Comparison of ENCODE assay signal across 25 mouse cellular contexts in the genomic region with DNA sequence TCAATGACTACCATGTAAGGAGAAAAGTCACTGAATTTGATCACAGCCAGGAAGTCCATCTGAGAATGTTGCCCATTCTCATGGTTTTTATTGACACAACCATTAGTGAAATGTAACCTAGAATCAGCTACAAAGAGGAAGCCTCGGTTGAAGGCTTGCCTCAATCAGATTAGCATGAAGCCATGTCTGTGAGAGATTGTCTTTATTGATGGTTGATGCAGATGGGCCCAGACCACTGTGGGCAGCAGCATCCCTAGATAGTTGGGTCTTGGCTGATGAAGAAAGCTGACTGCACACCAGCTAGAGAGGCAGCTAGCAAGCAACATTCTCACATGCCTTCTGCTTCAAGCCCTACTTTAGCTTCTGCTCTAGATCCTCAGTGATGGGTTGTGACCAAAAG.
"Had no signal": no experiment of that assay in that cellular context is flagged by ENCODE, and none has a peak within 500 bp of the region (broad histone marks: within the 10 kb centered on the region; RNA-seq: fewer than 3 reads in every experiment).

No protein-coding gene starts in this region.

- H3K9ac ChIP-seq: heart, embryonic 12.5 days; hindbrain, embryonic 12.5 days; hindbrain, embryonic 14.5 days; intestine, embryonic 15.5 days; limb, embryonic 13.5 days; limb, embryonic 15.5 days; liver, embryonic 12.5 days had no signal

- H3K27ac ChIP-seq: gastrocnemius, adult 2 months; heart, embryonic 10.5 days; hindbrain, embryonic 10.5 days; hindbrain, embryonic 12.5 days; hindbrain, embryonic 14.5 days; hindbrain, postnatal 0 days; intestine, embryonic 15.5 days; layer of hippocampus, adult 2 months; left cerebral cortex, adult 2 months; limb, embryonic 13.5 days; limb, embryonic 15.5 days had no signal

- H3K4me1 ChIP-seq: hindbrain, embryonic 12.5 days; limb, embryonic 13.5 days; limb, embryonic 15.5 days had no signal

- H3K9me3 ChIP-seq: heart, embryonic 10.5 days; heart, embryonic 12.5 days; hindbrain, embryonic 10.5 days; hindbrain, embryonic 12.5 days; intestine, embryonic 15.5 days; limb, embryonic 13.5 days; limb, embryonic 15.5 days; liver, embryonic 12.5 days had no signal

- H3K27me3 ChIP-seq: heart, embryonic 12.5 days; hindbrain, embryonic 12.5 days; intestine, embryonic 15.5 days; limb, embryonic 13.5 days; limb, embryonic 15.5 days; liver, embryonic 12.5 days had no signal

- H3K36me3 ChIP-seq: heart, embryonic 10.5 days; heart, embryonic 12.5 days; hindbrain, embryonic 10.5 days; hindbrain, embryonic 12.5 days; intestine, embryonic 15.5 days; limb, embryonic 13.5 days; limb, embryonic 15.5 days; liver, embryonic 12.5 days had no signal

- DNase-seq: gastrocnemius, adult 2 months; gastrocnemius, postnatal 10 days; gastrocnemius, postnatal 25 days; heart, adult 18-20 months; heart, postnatal 10 days; heart, postnatal 4 days; kidney, adult 18-20 months; kidney, adult 8-10 months; kidney, postnatal 10 days; kidney, postnatal 25 days; kidney, postnatal 4 days; left cerebral cortex, postnatal 4 days had no signal

- H3K4me2 ChIP-seq: heart, embryonic 12.5 days; hindbrain, embryonic 12.5 days; hindbrain, embryonic 14.5 days; intestine, embryonic 15.5 days; limb, embryonic 13.5 days; limb, embryonic 15.5 days; liver, embryonic 12.5 days had no signal

- H3K4me3 ChIP-seq: gastrocnemius, adult 2 months; heart, embryonic 10.5 days; heart, embryonic 12.5 days; hindbrain, embryonic 10.5 days; hindbrain, embryonic 12.5 days; intestine, embryonic 15.5 days; layer of hippocampus, adult 2 months; left cerebral cortex, adult 2 months; limb, embryonic 13.5 days; limb, embryonic 15.5 days; liver, embryonic 12.5 days had no signal

- ATAC-seq: hindbrain, postnatal 0 days; intestine, embryonic 15.5 days; intestine, postnatal 0 days had no signal
